Mouse (Mus musculus) lung, postnatal 0 days (tissue): Measurements from ENCODE around the gene Susd6. TPM values are rescaled to one million over a fixed set of nuclear protein-coding genes. Genes with fewer than 3 reads are reported as not detected.

ENCODE experiments used
- ATAC-seq: fragments of 200-750 bp; cut with Nextera tagmentation; 2 replicates; pipeline ENCODE4 v1.8.0; 2017; ENCODE audit warnings: moderate library complexity
- DNase-seq: peaks from one replicate; pipeline ENCODE4 v3.0.0-alpha.2; 2016; ENCODE audit warnings: low spot score
- H3K27ac ChIP-seq: fragments of 300-500 bp; sonication (generic); 2 replicates; pipeline ENCODE4 v1.5.1; 2014; ENCODE audit warnings: antibody characterized with exemption, mild to moderate bottlenecking, low read length, mixed read lengths
- H3K27me3 ChIP-seq: fragments of 300-500 bp; sonication (generic); replicated peaks from 2 replicates; pipeline ENCODE4 v1.6.1; 2014; ENCODE audit warnings: low read length, mixed read lengths; ENCODE audit not compliant: insufficient read depth
- H3K36me3 ChIP-seq: fragments of 300-500 bp; sonication (generic); 2 replicates; pipeline ENCODE4 v1.6.1; 2014; ENCODE audit warnings: low read length, mixed read lengths; ENCODE audit not compliant: insufficient read depth
- H3K4me1 ChIP-seq: fragments of 300-500 bp; sonication (generic); 2 replicates; pipeline ENCODE4 v1.6.1; 2014; ENCODE audit warnings: antibody characterized with exemption, low read depth, low read length, mixed read lengths; ENCODE audit not compliant: insufficient read depth
- H3K4me2 ChIP-seq: fragments of 300-500 bp; sonication (generic); replicated peaks from 2 replicates; pipeline ENCODE4 v1.6.1; 2014; ENCODE audit warnings: low read depth, mild to moderate bottlenecking, low read length, moderate library complexity, mixed read lengths
- H3K4me3 ChIP-seq: fragments of 300-500 bp; sonication (generic); 2 replicates; pipeline ENCODE4 v1.5.1; 2014; ENCODE audit warnings: low read depth, low read length
- H3K9ac ChIP-seq: fragments of 300-500 bp; sonication (generic); replicated peaks from 2 replicates; pipeline ENCODE4 v1.6.1; 2014; ENCODE audit warnings: low read depth, mild to moderate bottlenecking
- H3K9me3 ChIP-seq: fragments of 300-500 bp; sonication (generic); 2 replicates; pipeline ENCODE4 v1.6.1; 2016; ENCODE audit warnings: low read length, mixed read lengths
- CTCF ChIP-seq: IDR thresholded peaks from 2 replicates; pipeline ENCODE4 v1.5.1; 2016; ENCODE audit warnings: antibody characterized with exemption, mild to moderate bottlenecking
- EP300 ChIP-seq: IDR thresholded peaks from 2 replicates; pipeline ENCODE4 v1.6.1; 2016; ENCODE audit warnings: antibody characterized with exemption, mild to moderate bottlenecking, control low read depth
- WGBS: fragments of 180-500 bp; shearing (Covaris S2); extraction: QIAGEN DNeasy Blood & Tissue Kit; methylation state at CpG from one replicate; pipeline ENCODE4 v1.1.7; 2014; 5-methylcytosine and 5-hydroxymethylcytosine counted together
- polyA plus RNA-seq: library from polyadenylated mRNA; unstranded; fragments of >200 nt; fragmentation: Nextera tagmentation; extraction: Ambion mirVana; gene quantifications from 2 replicates; pipeline ENCODE4 v1.2.1, GENCODE M21; 2015

The Susd6 gene
- polyA plus RNA-seq, 1 experiment from 2014 or later, result 26.5 TPM

DNA sequence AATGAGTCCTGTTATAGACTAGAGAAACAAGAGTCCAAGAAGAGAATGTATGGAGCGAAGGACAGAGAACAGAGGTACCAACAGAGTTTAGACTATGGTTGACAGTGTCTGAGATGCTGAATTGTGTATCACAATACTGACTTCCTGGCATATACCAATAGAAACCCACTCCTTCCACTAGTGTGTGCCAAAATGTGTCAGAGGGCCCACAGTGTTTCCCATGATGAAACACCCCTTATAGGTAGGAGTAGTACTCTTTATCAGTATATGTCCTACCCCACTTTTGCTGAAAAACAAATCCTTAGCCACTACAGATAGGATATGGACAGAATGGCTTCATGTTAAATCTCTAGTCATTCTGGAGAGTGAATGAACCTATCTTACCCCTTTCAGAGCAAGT lies 52.3 kb downstream of the Susd6 start:
- DNase-seq (no peak), ATAC-seq (no peak)
- Histone ChIP-seq H3K4me2 (no peak overlapping the region), H3K36me3 (no peaks in the 10 kb centered on the region), H3K9me3 (no peaks in the 10 kb centered on the region), H3K9ac (no peak overlapping the region), H3K27ac (peak overlapping the region; percentile 83; the same call in 1 of the 2 replicates), H3K27me3 (no peaks in the 10 kb centered on the region), H3K4me1 (peaks cover 58% of the 10 kb centered on the region; the same call in 1 of the 2 replicates), H3K4me3 (no peak overlapping the region)
- TF ChIP-seq CTCF (no peak), EP300 (no peak)
- 97% methylated on average over 1 of the region's 1 CpGs for WGBS

DNA sequence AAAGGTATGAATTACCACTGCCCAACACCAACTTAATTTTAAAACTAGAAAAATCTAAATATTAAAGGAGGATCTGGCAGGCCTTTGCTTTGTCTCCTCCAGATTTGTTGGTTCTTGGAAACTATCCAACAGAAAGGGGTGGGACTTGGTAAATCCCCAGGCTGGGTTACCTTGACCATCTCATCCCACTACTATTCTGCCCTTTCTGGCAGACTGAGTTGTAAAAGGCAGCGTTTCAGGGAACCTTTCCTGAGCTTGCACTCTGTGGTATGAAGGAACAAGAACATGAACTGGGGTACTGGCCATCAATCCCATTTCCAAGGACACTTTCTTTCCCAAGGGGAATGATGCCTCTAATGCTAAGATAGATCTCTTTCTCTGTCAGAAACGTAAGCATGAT lies 52.9 kb downstream of the Susd6 start:
- Histone ChIP-seq H3K36me3 (no peaks in the 10 kb centered on the region), H3K9me3 (no peaks in the 10 kb centered on the region), H3K9ac (no peak overlapping the region), H3K4me3 (no peak overlapping the region), H3K27ac (peak overlapping the region; percentile 83), H3K4me1 (peaks cover 53% of the 10 kb centered on the region; the same call in 1 of the 2 replicates), H3K27me3 (no peaks in the 10 kb centered on the region), H3K4me2 (no peak overlapping the region)
- 45% methylated on average over 2 of the region's 2 CpGs for whole genome bisulfite sequencing
- DNase-seq (no peak), ATAC-seq (no peak)
- no peak for TF ChIP-seq CTCF
- TF ChIP-seq EP300, result no peak

DNA sequence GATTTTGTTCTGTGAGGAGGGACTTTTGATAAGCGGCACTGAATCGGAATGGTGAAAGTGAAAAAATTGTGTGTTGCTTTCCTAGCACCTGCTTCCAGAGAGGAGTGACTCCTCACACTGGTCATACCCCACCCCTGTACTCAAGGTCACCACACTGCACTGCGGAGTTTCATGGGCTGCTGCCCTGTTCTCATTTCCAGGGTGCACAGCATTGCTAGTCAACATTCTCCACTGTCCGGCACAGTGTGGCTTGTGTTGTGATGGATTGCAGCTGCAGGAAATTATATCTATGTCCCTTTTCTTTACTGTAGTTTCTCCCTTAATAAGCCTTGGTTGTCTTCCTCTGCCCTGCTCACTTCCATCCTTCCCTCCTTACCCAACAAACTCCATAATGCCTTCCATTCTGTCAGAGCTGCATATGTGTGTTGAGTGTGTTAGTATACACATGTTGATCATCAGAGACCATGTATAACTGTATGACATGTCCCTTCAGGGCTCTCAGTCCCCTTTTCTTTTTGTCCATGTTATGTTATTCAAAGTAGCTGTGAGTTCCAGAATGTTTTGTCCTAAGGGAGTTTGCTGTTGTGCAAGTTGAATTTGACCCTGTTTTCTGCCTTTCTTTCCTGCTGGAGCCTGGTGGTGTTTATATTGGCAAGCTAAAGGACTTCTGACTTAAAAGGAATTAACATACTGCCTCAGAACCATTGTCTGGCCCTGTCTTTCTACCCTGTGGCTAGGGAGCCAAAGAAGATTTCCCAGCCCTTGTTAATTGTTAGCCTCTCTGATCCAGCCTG lies 53.5 kb downstream of the Susd6 start:
- Histone ChIP-seq H3K4me2 (no peak overlapping the region), H3K27me3 (no peaks in the 10 kb centered on the region), H3K9ac (no peak overlapping the region), H3K9me3 (no peaks in the 10 kb centered on the region), H3K36me3 (no peaks in the 10 kb centered on the region), H3K27ac (peak overlapping the region; percentile 83), H3K4me3 (no peak overlapping the region), H3K4me1 (peaks cover 47% of the 10 kb centered on the region; the same call in 1 of the 2 replicates)
- TF ChIP-seq CTCF (no peak), EP300 (peak; percentile 93)
- WGBS, result 49% methylated on average over 4 of the region's 4 CpGs
- DNase-seq (peak; percentile 90), ATAC-seq (peak; percentile 81)

DNA sequence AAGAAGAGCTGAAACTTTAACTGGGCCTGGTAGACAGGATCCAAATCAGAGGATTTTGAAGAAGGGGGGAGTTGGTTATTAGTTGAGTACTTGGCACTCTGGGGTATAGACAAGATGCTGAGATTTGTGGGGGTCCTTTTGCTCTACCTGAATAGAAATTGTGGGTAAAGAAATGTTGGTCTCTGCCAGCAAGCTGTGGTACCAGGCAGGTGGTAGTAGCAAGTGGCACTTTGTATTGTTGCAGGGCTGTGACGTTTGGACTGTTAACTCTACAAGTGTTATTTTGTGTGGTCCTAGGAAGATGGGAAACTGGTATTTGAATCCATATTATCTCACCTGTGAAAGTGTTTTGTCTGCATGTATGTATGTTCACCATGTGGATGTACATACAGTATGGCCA lies 55.6 kb downstream of the Susd6 start:
- Histone ChIP-seq H3K4me1 (peaks cover 34% of the 10 kb centered on the region; the same call in 1 of the 2 replicates), H3K9me3 (no peaks in the 10 kb centered on the region), H3K27me3 (no peaks in the 10 kb centered on the region), H3K4me2 (no peak overlapping the region), H3K27ac (0 out of 2 replicates have a peak overlapping the region, but pooled peaks have one; percentile 1), H3K4me3 (no peak overlapping the region), H3K9ac (no peak overlapping the region), H3K36me3 (no peaks in the 10 kb centered on the region)
- ATAC-seq, result no peak
- TF ChIP-seq CTCF, result no peak
- TF ChIP-seq EP300, result no peak
- no peak for DNase-seq
- WGBS, result 74% methylated on average over 1 of the region's 1 CpGs

DNA sequence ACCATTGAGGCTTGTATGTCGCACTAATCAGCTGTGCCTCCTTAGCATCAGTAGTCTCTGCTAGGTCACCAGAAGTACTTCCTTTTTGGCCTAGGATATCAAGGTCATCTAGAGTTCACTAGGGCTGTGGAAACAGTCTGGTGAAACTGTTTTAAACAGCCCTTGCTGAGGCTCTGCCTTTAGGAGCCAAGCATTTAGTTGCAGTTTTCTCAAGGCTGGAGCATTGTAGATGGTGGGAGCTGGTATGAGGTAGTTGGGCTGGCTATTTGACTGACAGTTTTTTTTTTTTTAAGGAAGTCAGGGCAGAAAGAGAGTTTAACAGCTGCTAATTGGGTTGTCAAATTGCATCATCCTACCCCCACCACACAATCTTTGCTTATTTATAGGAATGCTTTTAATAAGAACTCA lies 56.6 kb downstream of the Susd6 start:
- Histone ChIP-seq H3K9ac (no peak overlapping the region), H3K27ac (peak overlapping the region; percentile 20; the same call in 1 of the 2 replicates), H3K4me2 (no peak overlapping the region), H3K9me3 (no peaks in the 10 kb centered on the region), H3K36me3 (no peaks in the 10 kb centered on the region), H3K4me1 (peaks cover 34% of the 10 kb centered on the region; the same call in 1 of the 2 replicates), H3K4me3 (no peak overlapping the region), H3K27me3 (no peaks in the 10 kb centered on the region)
- peak; percentile 28; the same call in 1 of the 2 replicates for TF ChIP-seq EP300
- no peak for TF ChIP-seq CTCF
- DNase-seq (peak; percentile 63), ATAC-seq (peak; percentile 29)
- 22% methylated on average over 1 of the region's 1 CpGs for WGBS

DNA sequence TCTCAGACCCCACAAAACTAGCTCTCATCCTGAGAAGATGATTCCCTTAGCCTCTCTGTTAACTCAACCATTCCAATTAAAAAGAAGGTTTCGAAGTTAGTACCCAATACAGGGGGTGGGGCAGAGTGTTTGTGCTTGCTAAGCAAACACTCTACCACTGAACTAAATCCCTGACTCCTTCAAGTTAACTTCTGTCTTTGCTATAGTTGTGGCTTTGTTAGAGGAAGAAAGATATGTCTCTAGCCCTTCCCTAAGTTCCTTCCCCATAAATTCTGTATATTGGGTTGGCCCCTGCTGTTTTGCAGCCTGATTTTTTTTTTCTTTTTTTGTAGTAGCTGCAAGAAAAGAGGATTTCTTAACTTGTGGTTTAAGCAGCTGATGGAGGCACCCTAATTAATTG lies 61.7 kb downstream of the Susd6 start:
- H3K27me3 ChIP-seq, result no peaks in the 10 kb centered on the region
- no peak overlapping the region for H3K9ac ChIP-seq
- WGBS, result 61% methylated on average over 1 of the region's 1 CpGs
- no peaks in the 10 kb centered on the region for H3K36me3 ChIP-seq
- no peaks in the 10 kb centered on the region for H3K9me3 ChIP-seq
- no peak overlapping the region for H3K4me2 ChIP-seq
- no peak overlapping the region for H3K4me3 ChIP-seq
- DNase-seq (peak; percentile 48), ATAC-seq (no peak)
- 0 out of 2 replicates have a peak overlapping the region, but pooled peaks have one; percentile 60 for H3K27ac ChIP-seq
- peak; percentile 16; the same call in 1 of the 2 replicates for TF ChIP-seq EP300
- no peak for TF ChIP-seq CTCF
- H3K4me1 ChIP-seq, result peaks cover 23% of the 10 kb centered on the region; the same call in 1 of the 2 replicates
